Mouse (Mus musculus) hindbrain, embryonic 11.5 days (tissue): ENCODE measurements around the gene Pif1. TPM values are rescaled to one million over a fixed set of nuclear protein-coding genes. Genes with fewer than 3 reads are reported as not detected.

Experiments used
- ATAC-seq: fragments of 200-750 bp; cut with Nextera tagmentation; 2 replicates; pipeline ENCODE4 v1.8.0; 2017; ENCODE audit warnings: mild to moderate bottlenecking, moderate TSS enrichment, moderate library complexity; ENCODE audit not compliant: low FRiP score
- DNase-seq: peaks from one replicate; pipeline ENCODE4 v3.0.0-alpha.2; 2015; ENCODE audit warnings: low spot score
- H3K27ac ChIP-seq: fragments of 300-500 bp; sonication (generic); 2 replicates; pipeline ENCODE4 v1.5.1; 2014; ENCODE audit warnings: mild to moderate bottlenecking, low read depth, low read length
- H3K27me3 ChIP-seq: fragments of 300-500 bp; sonication (generic); 2 replicates; pipeline ENCODE4 v1.6.1; 2014; ENCODE audit warnings: mild to moderate bottlenecking, low read length, moderate library complexity, mixed read lengths; ENCODE audit not compliant: control insufficient read depth, insufficient read depth
- H3K36me3 ChIP-seq: fragments of 300-500 bp; sonication (generic); 2 replicates; pipeline ENCODE4 v1.6.1; 2014; ENCODE audit warnings: mild to moderate bottlenecking, low read length, moderate library complexity, mixed read lengths; ENCODE audit not compliant: control insufficient read depth, insufficient read depth
- H3K4me1 ChIP-seq: fragments of 300-500 bp; sonication (generic); replicated peaks from 2 replicates; pipeline ENCODE4 v1.6.1; 2014; ENCODE audit warnings: low read length, mixed read lengths; ENCODE audit not compliant: control insufficient read depth, insufficient read depth
- H3K4me2 ChIP-seq: fragments of 300-500 bp; sonication (generic); replicated peaks from 2 replicates; pipeline ENCODE4 v1.6.1; 2014; ENCODE audit warnings: mild to moderate bottlenecking, low read depth, low read length
- H3K4me3 ChIP-seq: fragments of 300-500 bp; sonication (generic); 2 replicates; pipeline ENCODE4 v1.5.1; 2014; ENCODE audit warnings: low read depth, low read length
- H3K9ac ChIP-seq: fragments of 300-500 bp; sonication (generic); 2 replicates; pipeline ENCODE4 v1.6.1; 2014; ENCODE audit warnings: low read depth, low read length
- H3K9me3 ChIP-seq: fragments of 300-500 bp; sonication (generic); 2 replicates; pipeline ENCODE4 v1.6.1; 2016; ENCODE audit warnings: low read length; ENCODE audit not compliant: control insufficient read depth
- WGBS: fragments of 180-500 bp; shearing (Covaris S2); extraction: QIAGEN DNeasy Blood & Tissue Kit; methylation state at CpG from one replicate; pipeline ENCODE4 v1.1.7; 2014; 5-methylcytosine and 5-hydroxymethylcytosine counted together
- polyA plus RNA-seq: library from polyadenylated mRNA; unstranded; fragments of >200 nt; fragmentation: Nextera tagmentation; extraction: Ambion mirVana; gene quantifications from 2 replicates; pipeline ENCODE4 v1.2.1, GENCODE M21; 2014

Gene Pif1
- polyA plus RNA-seq, 1 experiment from 2014 or later: 12.5 TPM

DNA sequence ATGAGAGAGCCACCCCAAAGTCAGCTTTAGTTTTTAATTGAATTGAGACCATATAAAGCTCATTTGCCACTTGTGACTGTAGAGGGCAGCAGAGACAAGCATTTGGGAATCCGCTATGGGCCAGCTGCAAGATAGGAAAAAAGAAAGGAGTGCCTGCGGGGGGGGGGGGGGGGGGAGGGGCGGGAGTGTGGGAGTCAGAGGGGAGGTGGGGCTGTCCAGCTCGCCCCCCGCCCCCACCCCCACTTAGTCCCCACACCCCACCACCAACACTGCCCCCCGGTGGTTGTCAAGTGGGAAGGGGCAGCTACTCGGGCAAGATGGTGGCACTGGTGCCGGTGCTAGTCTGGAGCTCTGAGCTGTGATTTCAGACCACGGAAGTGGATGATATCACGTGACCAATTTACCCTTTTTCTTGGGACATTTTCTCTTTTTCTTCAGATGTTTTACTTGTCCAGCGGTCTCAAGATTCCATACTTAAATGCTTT, 11.8 kb downstream of the Pif1 start:
- Histone ChIP-seq H3K9ac (no peak overlapping the region), H3K9me3 (no peaks in the 10 kb centered on the region), H3K4me1 (no peaks in the 10 kb centered on the region), H3K4me3 (no peak overlapping the region), H3K4me2 (no peak overlapping the region), H3K36me3 (no peaks in the 10 kb centered on the region), H3K27me3 (no peaks in the 10 kb centered on the region), H3K27ac (no peak overlapping the region)
- WGBS: 34% methylated on average over 9 of the region's 11 CpGs
- no peak for ATAC-seq
- peak; percentile 68 for DNase-seq

DNA sequence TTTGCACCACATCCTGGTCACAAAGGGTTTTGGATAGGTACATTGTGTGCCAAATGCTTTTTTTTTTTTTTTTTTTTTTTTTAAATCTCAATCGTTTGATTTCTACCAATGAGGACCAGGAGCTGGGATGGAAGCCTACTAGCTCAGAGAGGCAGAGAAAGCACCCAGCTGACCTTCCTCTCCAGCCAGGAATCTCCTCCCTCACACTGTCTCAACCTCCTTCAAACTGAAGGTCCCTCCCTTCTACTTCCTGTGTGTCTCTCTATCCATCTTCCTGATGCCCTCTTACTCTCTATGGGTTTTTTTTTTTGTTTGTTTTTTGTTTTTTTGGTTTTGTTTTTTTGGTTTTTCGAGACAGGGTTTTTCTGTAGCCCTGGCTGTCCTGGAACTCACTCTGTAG, 14.0 kb downstream of the Pif1 start:
- no peak overlapping the region for H3K27ac ChIP-seq
- no peaks in the 10 kb centered on the region for H3K4me1 ChIP-seq
- no peaks in the 10 kb centered on the region for H3K27me3 ChIP-seq
- ATAC-seq: no peak
- no peak for DNase-seq
- no peak overlapping the region for H3K9ac ChIP-seq
- H3K4me2 ChIP-seq: no peak overlapping the region
- no peak overlapping the region for H3K4me3 ChIP-seq
- no peaks in the 10 kb centered on the region for H3K9me3 ChIP-seq
- WGBS: 86% methylated on average over 2 of the region's 2 CpGs
- H3K36me3 ChIP-seq: no peaks in the 10 kb centered on the region

DNA sequence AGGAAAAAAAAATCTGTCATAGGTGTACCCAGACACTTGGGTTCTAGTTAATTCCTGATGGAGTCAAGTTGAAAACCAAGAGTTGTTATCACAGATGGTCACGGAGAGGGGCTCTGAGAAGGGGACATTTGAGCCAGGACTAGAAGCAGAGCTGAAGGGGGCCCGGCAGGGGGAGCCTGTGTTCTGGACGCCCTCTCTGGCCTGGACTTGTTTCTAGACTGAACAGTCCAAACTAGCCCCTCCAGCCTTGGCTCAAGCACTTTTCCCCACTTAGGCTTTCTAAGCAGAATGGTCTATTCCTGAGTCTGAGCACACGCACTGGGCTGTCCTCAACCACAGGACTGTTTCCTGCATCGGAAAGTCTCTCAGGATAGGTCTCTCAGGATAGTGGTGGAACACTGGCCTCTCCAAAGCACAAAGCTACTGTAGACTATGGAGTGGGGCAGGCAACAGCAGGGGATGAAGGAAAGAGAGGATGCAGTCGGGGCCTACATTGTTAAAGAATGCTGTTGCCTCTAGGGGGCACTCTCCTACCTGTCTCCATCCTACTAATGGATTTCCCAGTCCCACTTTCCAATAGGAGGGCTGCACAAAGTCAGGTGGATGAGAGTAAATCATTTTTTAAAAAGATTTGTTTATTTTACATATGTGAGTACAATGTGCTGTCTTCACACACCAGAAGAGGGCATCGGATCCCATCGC, 16.6 kb downstream of the Pif1 start:
- Histone ChIP-seq H3K4me3 (no peak overlapping the region), H3K9ac (no peak overlapping the region), H3K9me3 (no peaks in the 10 kb centered on the region), H3K36me3 (no peaks in the 10 kb centered on the region), H3K4me1 (no peaks in the 10 kb centered on the region), H3K27me3 (no peaks in the 10 kb centered on the region), H3K4me2 (no peak overlapping the region), H3K27ac (no peak overlapping the region)
- WGBS: 49% methylated on average over 8 of the region's 8 CpGs
- DNase-seq (peak; percentile 41), ATAC-seq (no peak)

DNA sequence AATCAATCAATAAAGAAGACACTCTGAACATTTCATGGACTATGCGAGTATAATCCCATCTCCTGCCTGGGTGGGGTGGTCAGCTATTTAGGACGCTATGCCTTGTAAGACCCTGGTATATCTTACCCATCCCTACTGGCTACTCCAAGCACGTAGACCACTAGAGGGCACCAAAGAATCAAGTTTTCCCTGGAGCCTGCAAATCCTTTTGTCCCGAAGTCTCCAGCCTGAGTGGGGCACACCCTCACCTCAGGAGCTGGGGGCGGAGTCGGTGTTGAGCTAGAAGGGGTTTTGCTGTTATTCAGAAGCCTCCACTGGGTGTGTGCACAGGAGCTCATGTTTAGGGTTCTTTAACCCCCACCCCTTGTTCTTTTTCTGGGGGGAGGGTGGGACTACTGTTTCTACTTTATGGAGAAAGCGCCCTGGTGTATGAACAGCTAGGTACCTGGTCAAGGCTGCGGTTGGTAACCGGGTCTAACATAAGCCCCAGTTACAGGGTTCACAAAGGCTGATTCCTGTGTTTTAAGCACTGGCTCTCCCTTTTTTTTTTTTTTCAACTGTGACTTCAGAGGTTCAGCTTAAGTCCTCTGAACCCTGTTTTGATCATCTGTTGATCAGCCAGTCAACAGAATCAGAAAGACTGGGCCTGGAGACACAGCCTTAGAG, 18.6 kb downstream of the Pif1 start:
- no peaks in the 10 kb centered on the region for H3K4me1 ChIP-seq
- no peaks in the 10 kb centered on the region for H3K27me3 ChIP-seq
- peak; percentile 63 for ATAC-seq
- H3K9me3 ChIP-seq: no peaks in the 10 kb centered on the region
- no peak overlapping the region for H3K4me3 ChIP-seq
- H3K4me2 ChIP-seq: 0 out of 2 replicates have a peak overlapping the region, but pooled peaks have one; percentile 22
- no peaks in the 10 kb centered on the region for H3K36me3 ChIP-seq
- H3K27ac ChIP-seq: no peak overlapping the region
- peak; percentile 97 for DNase-seq
- peak overlapping the region; percentile 40; the same call in 1 of the 2 replicates for H3K9ac ChIP-seq
- 8% methylated on average over 9 of the region's 9 CpGs for WGBS

DNA sequence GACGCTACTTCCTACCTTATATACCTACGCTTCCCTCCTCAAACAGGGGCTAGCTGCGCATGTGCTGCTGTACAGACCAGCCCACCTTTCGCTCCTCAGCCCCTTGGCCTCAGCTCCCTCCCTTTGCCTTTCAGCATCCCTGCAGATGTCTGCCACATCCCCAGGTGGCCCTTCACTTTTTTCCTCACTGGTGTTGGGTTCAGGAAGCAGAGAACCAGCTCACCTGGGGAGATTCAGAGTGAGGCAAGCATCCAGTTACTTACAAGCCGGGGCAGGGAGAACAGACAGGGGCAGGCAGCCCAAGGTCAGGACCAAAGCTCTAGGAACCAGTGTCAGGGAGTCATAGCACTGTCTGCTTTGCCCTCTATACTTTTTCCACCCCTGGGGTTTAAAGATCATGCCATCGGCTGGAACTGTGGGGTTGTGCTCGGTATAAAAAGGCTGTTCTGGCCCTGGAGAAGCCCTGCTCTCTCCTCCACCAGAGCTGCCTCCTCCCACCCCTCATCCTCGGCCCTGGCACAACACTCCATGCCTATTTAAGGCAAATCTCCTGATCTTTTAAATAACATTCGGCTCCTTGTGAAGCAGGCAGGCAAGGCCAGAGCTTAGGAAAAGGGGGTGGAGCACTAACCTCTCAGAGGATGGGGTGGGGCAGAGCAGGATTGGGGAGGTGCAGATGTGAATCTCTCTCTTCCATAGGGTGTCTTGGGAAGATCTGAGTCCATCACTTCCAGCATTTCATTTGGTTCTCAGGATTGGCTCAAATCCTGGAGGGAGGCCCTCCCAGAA, 19.6 kb downstream of the Pif1 start:
- H3K9me3 ChIP-seq: no peaks in the 10 kb centered on the region
- ATAC-seq: no peak
- no peaks in the 10 kb centered on the region for H3K4me1 ChIP-seq
- WGBS: 37% methylated on average over 9 of the region's 9 CpGs
- no peak overlapping the region for H3K4me2 ChIP-seq
- H3K27ac ChIP-seq: no peak overlapping the region
- H3K4me3 ChIP-seq: no peak overlapping the region
- no peaks in the 10 kb centered on the region for H3K27me3 ChIP-seq
- no peak overlapping the region for H3K9ac ChIP-seq
- H3K36me3 ChIP-seq: no peaks in the 10 kb centered on the region
- DNase-seq: no peak

DNA sequence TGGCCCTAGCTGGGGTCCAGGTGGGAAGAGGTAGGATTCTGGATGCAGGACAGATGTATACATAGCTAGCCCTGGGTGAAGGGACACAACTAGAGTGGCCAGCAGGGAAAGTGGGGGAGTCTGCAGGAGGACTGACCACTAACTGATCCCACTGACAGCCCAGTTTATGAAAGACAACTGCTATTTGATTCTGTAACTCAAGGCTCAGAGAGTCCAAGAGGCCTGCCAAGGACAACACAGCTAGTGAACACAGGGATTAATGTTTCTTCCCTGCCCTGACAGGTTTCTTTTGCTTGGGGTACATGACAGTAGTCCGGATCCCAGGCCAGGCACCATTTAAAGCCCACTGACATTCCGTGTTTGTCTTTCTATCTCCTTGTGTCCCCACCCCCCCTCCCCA, 20.2 kb downstream of the Pif1 start:
- H3K4me3 ChIP-seq: no peak overlapping the region
- H3K4me1 ChIP-seq: no peaks in the 10 kb centered on the region
- H3K9me3 ChIP-seq: no peaks in the 10 kb centered on the region
- no peak overlapping the region for H3K4me2 ChIP-seq
- H3K27ac ChIP-seq: no peak overlapping the region
- H3K36me3 ChIP-seq: no peaks in the 10 kb centered on the region
- no peaks in the 10 kb centered on the region for H3K27me3 ChIP-seq
- WGBS: 53% methylated on average over 2 of the region's 2 CpGs
- DNase-seq (no peak), ATAC-seq (no peak)
- no peak overlapping the region for H3K9ac ChIP-seq

DNA sequence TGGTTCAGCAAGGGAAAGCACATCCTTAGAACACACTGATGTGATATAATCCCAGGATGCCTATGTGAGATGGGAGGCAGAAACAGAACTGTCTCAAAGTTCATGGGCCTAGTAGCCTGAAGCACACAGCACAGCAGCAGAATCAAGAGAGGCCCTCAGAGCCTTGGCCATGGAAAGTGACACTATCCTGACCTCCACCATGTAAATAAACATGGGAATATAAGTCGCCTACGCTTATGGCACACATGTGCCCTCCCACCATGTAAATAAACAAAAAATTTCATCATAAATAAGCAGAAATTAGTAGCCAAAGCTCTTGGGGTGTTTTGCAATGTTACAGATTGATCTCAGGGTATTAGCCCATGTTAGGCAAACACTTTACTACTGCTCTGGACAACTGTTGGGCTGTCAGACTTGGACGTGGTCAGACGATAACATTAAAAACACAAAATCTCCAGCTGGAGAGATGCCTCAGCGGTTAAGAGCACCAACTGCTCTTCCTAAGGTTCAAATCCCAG, 25.1 kb downstream of the Pif1 start:
- Histone ChIP-seq H3K27me3 (no peaks in the 10 kb centered on the region), H3K4me2 (no peak overlapping the region), H3K4me3 (no peak overlapping the region), H3K27ac (no peak overlapping the region), H3K36me3 (no peaks in the 10 kb centered on the region), H3K9ac (no peak overlapping the region), H3K9me3 (no peaks in the 10 kb centered on the region), H3K4me1 (no peaks in the 10 kb centered on the region)
- DNase-seq (no peak), ATAC-seq (no peak)
- 90% methylated on average over 5 of the region's 5 CpGs for WGBS

DNA sequence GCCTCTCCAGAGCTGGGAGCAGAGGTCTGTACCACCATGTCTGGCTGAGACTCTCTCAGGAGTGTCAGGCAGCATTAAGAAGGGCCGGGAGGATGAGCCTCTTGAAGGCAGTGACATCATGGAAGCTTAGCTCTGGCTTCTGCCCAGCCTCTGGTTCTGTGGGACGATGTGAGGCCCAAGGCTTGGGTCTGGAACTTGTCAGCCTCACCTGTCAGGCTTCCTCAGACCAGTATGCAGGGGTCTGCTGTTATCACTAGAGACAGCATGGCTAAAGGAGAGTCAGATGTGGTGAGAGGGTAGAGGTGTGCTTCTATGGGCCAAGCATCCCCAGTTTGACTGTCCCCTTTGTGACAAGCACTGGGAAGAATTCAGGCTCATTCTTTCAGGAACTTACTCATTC, 26.1 kb downstream of the Pif1 start:
- Histone ChIP-seq H3K9me3 (no peaks in the 10 kb centered on the region), H3K4me2 (no peak overlapping the region), H3K4me3 (no peak overlapping the region), H3K27me3 (no peaks in the 10 kb centered on the region), H3K4me1 (no peaks in the 10 kb centered on the region), H3K9ac (no peak overlapping the region), H3K36me3 (no peaks in the 10 kb centered on the region), H3K27ac (no peak overlapping the region)
- 65% methylated on average over 2 of the region's 2 CpGs for WGBS
- DNase-seq: no peak
- ATAC-seq: no peak
